Mouse (Mus musculus) layer of hippocampus, adult 18-20 months (tissue): Measurements from ENCODE around the gene Raver1. TPM values are rescaled to one million over a fixed set of nuclear protein-coding genes. Genes with fewer than 3 reads are reported as not detected.
A peak's percentile ranks its signal among the peaks of the same experiment; 100 is the strongest.

ENCODE experiments used
- DNase-seq, 2 experiments: peaks; one replicate each; pipeline ENCODE4 v3.0.0; 2022; ENCODE audit warnings: low spot score in 2 of 2
- long read RNA-seq: library from polyadenylated mRNA; stranded (forward); transcript quantifications from one replicate; pipeline ENCODE4 v2.0.0, GENCODE M21; 2021
- total RNA-seq, 2 experiments: library from RNA; stranded (reverse); gene quantifications; 2 replicates each; pipeline ENCODE4 v1.2.3; 2021

Raver1 gene
- 10 to 100 TPM; 32.9 TPM for total RNA-seq
- long read RNA-seq, transcript Raver1-201 (13 exons, 3,470 nt), result major isoform, 17 of 31 reads
- long read RNA-seq, partial matches to known transcripts, result 5 of 31 reads
- long read RNA-seq, other reads (novel, unspliced or antisense), result 9 of 31 reads

GRCm38 (mm10) chr9:21091707-21092320 is at the start of gene Raver1, which contains the start of gene Gm38431:
Gene Raver1, minus strand, starts transcription at chr9:21092008.
Gene Gm38431, minus strand, starts transcription at chr9:21091997.
- peak; percentile 96 to 99 for DNase-seq

DNA sequence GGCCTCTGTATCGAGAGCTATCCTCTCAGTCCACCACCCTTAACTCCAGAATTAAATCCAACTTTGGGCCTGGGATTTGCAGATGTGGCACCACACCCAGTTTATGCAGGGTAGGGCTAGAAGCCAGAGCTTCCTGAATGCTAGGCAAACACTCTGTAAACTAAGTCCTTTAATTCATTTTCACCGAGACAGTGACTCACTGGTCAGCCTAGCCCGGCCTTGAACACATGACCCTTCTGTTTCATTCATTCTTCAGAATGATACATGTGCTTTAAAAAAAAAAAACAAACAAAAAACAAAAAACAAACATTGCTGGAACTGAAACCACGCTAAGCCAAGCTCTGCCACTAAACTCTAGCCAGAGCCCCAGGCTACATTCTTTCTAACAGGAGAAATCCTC is 46.6 kb upstream of the Raver1 start:
- no peak for DNase-seq

- peak; percentile 47 to 78 for DNase-seq
These were observed 45.4 kb upstream of the Raver1 start for GRCm38 (mm10) chr9:21137229-21137628.

DNA sequence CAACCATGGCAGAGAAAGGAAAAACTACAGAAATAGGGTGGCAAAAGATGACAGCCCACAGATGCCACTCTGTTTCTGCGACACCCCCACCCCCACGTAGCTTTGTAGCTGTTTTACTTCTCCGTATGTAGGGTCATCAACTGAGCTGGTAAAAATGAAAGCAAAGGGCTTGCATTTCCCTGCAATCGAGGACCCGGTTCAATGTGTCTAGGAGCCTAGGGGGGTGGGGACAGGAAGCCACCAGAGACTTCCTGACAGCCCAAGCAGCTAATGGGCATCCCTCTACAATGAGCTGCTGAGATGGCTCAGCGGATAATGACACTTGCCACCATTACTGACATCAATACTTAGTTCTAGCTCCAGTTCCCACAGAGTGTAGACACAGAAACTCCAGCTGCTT is 44.6 kb upstream of the Raver1 start:
- no peak for DNase-seq

DNA sequence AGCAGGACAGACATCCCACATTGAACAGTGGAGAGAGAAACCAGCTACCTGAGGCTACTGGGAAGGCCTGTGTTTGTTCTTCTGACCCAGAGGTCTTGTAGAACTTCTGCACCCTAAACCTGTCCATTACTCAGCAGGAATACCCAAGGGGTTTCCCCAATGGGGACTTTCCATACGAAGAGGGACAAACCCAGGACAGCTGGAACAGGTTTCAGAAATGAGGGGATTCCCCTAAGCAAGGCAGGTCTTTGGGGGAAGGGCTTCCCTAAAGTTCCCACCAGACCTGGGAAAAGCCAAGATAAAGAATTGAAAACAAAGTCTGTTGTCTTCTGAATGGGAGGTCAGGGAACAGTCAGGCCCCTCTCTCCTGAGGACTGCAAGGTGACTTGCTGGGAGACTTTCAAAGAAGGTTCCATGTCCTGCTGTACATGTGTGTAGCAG is 44.2 kb upstream of the Raver1 start:
- DNase-seq, result no peak

- DNase-seq, result no peak
These were observed 43.6 kb upstream of the Raver1 start for GRCm38 (mm10) chr9:21135329-21135890.

DNA sequence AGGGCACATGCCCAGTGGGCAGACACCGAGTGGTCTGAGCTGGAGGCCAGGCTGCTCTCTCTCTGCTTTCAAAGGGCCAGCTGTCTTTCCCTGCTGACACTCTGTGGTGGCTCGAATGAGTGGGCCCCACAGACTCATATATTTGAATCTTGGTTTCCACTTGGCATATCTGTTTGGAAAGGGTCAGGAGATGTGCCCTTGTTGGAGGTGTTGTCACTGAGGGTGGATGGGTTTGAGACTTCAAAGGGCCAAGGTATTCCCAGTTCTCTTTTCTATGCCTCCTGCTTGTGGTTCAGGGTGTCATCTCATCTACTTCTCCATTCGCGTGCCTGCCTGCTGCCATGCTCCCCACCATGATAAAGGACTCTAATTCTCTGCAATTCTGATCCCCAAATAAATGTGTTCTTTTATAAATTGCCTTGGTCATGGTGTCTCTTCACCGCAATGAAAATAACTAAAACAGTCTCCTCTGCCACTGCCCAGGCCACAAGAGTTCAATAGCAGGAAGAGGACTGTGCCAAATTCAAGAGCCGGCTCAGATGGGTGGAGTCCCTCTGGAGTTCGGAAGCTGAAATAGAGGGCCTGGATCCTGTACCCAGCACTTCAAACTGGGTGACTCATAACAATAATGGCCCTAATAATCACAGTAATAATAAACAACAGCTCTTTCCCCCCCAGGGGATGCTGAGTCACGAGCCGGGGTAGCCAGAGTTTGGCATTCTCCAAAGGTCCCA is 43.0 kb upstream of the Raver1 start:
- no peak for DNase-seq

DNA sequence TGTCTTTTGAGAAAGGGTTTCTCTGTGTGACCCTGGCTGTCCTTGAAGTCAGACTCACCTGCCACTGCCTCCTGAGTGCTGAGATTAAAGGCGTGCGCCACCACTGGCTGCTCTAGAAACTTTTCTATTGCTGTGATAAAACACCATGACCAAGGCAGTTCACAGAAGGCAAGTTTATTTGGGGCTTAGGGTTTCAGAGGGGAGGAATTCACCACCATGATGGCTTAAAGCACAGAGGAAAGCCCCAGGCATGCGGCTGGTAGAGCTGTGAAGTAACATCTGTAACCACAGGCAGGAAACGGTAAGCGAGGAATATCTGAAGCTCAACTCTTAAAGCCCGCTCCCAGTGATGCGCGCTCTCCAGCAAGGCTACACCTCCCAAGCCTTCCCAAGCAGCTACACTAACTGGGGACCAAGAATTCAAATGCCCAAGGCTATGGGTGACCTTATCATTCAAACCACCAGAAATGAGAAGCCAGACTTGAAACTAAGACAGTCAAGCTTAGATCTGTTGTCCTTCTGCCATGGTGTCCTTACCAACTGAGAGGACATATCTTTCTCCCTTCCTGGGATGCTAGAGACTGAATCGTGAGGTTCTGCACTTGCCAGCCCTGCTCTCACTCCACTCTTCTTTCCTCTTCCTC is 41.4 kb upstream of the Raver1 start:
- DNase-seq, result no peak

GRCm38 (mm10) chr9:21132102-21132775 is 40.4 kb upstream of the Raver1 start:
- DNase-seq, result no peak

DNA sequence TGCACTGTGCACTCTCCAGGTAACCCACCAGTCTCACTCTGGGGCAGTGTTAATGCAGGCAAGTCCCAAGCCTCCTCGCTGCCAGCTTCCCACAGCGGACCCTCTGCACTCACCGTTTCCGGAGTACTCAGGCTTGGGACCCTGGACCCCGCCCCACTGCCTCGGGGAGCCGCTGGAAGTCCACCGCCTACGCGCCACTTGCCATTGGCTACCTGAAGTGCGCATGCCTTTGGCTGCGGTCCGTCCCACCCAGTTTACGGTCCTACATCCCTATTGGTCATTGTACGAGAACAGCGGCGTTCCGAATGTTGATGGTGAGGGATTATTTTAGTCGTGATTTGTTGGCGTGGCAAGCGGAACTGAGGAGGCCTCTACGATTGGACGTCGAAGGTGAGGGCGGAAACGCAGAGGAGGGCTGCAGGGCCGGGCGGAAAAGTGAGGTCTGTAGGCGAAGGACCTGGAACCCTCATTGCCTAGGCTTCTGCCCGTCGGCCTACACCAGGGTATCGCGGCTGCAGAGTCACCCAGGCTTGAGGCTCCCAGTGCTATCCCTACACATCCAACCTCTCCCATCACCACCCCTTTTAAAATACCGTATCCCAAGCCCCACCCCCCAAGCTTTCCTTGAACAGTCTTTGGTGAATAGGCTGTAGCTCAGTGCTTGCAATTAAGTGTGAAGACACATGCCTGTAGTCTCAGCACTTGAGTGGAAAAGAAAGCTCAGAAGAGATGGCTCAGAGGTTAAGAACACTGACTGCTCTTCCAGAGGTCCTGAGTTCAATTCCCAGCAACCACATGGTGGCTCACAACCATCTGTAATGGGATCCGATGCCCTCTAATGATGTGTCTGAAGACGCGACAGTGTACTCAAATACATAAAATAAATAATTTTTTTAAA is 39.5 kb upstream of the Raver1 start, which contains the start of gene Tyk2:
Tyk2 (minus strand) TSS at position 185 of the 898 bp plus-strand sequence.
- DNase-seq, result peak; percentile 94 to 96

DNA sequence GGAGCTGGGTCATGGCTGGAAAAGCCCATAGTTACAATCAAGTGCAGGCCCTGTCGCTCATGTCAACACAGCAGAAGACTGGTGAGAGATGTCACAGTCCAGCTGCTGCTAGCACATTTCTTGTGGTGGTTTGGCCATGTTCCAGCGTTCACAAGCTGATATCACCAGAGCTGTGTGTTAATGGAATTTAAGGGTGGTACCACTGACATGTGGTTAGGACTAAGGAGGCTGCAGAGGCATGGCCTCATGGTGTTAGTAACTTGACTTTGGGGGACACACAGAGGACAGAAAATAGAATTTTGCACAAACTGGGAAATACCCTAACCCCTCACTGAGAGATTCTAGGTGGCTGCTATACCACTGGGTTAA is 34.4 kb upstream of the Raver1 start:
- no peak for DNase-seq

DNA sequence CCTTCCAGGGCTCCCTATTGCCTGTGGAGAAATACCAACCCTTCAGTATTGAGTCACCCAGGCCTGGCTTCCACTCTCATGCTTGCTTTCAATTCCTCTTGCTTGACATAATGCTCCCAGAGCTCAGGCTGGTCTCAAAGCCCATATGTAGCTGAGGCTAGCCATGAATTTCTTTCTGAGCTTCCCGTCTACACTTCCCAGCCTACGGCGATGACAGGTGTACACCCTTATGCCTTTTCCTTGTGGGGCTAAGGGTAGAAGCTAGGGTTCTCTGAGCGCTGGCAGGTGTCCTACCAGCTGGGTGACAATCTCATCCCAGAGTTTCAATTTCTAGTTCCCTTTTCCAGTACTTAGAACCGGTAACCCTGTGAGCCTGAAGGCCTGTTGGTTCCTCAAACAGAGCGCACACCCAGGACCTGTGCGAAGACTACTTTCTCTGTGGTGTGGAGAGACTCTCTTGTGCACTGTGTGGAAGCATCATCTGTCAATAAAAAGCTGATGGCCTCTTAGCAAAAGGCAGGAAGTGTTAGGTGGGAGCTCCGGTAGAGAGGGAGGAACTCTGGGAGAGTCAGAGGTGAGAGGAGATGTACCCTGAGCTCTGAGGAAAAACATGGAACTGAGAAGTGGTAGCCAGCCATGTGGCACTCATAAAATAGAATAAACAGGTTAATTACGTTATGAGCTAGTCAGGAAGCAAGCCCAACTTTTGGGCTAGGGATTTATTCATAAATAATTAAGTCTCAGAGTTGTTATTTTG is 33.9 kb upstream of the Raver1 start:
- DNase-seq, result no peak

DNA sequence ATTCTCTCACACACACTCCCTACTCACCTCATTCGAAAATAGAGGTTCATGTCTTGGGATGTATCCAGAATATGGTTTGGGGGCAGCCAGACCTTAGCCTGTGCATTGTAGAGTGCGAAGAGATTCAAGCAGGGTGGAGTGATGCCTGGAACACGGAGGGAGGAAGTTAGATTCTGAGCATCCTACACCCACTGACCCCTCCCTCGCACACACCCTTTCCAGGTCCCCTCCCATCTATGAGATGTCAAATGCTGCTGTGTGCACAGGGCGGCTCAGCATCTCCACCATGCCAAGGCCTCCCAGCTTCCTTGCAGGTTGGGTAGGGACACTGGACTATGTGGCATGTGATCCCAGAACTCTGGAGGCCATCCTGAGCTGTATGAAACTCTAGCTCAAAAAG is 33.0 kb upstream of the Raver1 start:
- no peak for DNase-seq

- DNase-seq, result no peak
These were observed 29.7 kb upstream of the Raver1 start for GRCm38 (mm10) chr9:21121483-21121882.

- no peak for DNase-seq
These were observed 25.3 kb upstream of the Raver1 start for GRCm38 (mm10) chr9:21117073-21117472.

DNA sequence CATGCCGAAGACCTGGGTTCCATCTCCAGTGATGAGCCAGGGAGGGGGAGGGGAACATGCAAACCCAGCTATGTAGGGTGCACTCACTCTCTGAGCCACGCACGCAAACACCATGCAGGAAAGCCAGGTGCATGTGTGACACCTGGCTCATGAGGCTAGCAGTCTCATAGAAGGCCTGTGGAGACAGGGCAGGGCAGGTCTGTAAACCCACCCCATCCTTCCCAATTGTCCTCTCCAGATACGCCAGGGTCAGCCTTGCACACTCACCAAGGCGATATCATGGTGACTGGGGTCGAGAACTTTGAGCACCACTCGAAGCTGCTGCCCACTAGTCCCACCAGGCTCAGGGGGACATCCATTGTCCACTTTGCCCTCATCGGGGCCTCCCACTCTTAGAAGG is 23.3 kb upstream of the Raver1 start:
- no peak for DNase-seq

DNA sequence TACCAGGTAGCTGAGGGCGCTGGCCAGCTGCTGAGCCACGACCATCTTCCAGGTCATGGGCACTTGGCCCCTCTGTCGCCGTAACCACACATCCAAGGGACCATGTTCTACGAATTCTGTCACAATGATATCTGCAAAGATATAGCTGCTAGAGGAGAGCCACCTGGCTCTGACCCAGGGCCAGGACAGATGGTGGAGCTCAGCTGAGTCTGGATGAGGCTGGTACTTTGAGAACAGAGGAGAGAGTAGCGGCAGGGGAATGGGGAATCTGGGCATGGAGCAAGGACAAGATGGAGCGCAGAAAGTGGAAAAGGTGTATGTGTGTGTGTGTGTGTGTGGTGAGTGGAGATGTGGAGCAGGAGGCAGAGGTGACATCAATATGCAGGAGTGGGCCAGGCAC is 22.4 kb upstream of the Raver1 start:
- DNase-seq, result no peak

GRCm38 (mm10) chr9:21113751-21114150 is 21.9 kb upstream of the Raver1 start:
- DNase-seq, result no peak

- DNase-seq, result no peak
These were observed 15.9 kb upstream of the Raver1 start for GRCm38 (mm10) chr9:21107607-21108237.
